Mouse (Mus musculus) urinary bladder, postnatal 0 days (tissue): ENCODE results near the gene Zfp622. TPM values are rescaled to one million over a fixed set of nuclear protein-coding genes. Genes with fewer than 3 reads are reported as not detected.

Experiments used
- microRNA-seq: library from miRNA; unstranded; fragments of <30 nt; microRNA quantifications from one replicate; pipeline ENCODE4, GENCODE M21; 2016
- polyA plus RNA-seq: library from polyadenylated mRNA; unstranded; fragments of >200 nt; fragmentation: Nextera tagmentation; extraction: Ambion mirVana; gene quantifications from 2 replicates; pipeline ENCODE4 v1.2.1, GENCODE M21; 2015

Zfp622 gene
- polyA plus RNA-seq, result 13.8 and 13.9 TPM in 2 replicates

DNA sequence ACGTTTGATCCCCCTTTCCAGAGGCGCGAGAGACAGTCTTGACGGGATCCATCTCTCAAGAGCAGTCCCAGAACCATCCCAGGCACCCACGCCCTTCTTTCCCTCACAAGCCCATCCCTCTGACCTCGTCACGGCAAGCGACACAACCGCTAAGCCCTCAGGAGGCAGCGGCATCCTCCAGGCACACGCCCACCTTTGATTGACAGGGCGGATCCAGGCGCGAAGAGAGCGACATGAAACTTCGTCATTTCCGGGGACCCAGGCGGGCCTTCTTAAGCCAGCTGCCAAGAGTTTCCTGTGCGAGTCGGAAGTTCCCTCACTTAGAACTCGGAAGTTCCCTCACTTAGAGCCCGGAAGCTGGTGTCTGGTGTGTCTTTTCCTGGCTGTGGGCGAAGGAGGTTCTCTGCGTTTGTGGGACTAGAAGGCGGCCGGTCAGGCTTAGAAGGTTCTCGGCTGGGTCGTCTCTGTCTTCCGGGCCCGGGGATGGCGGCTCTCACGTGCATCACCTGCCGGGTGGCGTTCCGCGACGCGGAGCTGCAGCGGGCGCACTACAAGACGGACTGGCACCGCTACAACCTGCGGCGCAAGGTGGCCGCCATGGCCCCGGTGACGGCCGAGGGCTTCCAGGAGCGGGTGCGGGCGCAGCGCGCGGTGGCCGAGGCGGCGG, at the start of gene Zfp622:
Gene Zfp622 (plus strand): TSS at position 300 of the 667 bp plus-strand sequence.

Small RNAs within 50 kb of the gene (microRNA-seq; reads per million reads assigned to microRNA genes)
- gene Mir7212, result not detected

Other genes starting within 250 kb of the Zfp622 start
- gene Retreg1, start 141.2 kb upstream of the Zfp622 start, polyA plus RNA-seq, result 7.1 and 8.8 TPM in 2 replicates